Mouse (Mus musculus) frontal cortex, postnatal 10 days (tissue): Measurements from ENCODE around the gene Kcnj15.

Experiments used
- DNase-seq, 2 experiments: peaks; one replicate each; pipeline ENCODE4 v3.0.0; 2022; ENCODE audit warnings: low spot score in 2 of 2, mixed read lengths in 1 of 2

The Kcnj15 gene

DNA sequence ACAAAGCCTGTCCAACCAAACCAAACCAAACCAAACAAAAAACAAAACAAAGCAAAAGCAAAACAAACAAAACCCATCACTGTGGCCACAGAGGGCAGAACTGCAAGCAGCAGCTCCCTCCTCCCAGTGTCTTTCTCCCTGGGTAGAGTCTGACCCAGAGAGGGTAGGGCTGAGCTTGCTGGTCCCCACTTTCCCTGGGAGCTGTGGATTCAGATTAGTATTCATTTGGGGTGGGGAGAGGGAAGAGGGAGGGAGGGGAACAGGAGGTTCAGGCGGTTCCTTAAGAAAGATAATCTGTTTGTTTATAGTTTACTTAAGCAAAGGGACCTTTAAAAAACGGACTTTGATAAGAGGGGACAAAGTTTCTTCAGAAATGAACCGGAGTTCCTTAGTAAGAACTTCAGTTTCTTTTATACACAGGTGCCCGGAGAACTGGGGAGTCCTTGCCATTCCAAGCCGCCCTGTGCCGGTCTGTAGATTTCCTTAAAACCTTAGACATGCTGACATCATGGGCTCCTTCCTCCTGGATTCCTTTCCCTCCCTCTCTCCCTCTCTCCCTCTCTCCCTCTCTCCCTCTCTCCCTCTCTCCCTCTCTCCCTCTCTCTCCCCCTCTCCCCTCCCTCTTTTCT is at the start of gene Kcnj15:
Gene Kcnj15 (plus strand): TSS at position 293 of the 629 bp plus-strand sequence.
- DNase-seq = no peak

DNA sequence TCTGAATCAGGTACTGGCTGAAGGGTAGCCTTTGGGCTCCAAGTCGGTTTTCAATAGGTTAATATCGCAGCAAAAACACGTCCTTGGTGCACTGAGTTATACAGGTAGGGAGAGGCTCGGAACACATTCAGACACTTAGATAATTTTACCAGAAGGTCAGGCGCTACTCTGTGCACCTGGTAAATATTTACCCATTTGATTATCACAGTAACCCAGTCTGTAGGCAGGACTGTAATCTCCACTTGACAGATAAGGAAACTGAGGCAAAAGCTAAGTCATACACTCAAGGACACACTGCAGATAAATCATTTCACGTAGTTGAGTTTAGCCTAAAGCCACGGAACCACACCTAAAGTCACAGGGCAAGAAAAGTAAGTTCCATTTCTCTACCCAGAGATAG is 49.1 kb upstream of the Kcnj15 start:
- no peak for DNase-seq

DNA sequence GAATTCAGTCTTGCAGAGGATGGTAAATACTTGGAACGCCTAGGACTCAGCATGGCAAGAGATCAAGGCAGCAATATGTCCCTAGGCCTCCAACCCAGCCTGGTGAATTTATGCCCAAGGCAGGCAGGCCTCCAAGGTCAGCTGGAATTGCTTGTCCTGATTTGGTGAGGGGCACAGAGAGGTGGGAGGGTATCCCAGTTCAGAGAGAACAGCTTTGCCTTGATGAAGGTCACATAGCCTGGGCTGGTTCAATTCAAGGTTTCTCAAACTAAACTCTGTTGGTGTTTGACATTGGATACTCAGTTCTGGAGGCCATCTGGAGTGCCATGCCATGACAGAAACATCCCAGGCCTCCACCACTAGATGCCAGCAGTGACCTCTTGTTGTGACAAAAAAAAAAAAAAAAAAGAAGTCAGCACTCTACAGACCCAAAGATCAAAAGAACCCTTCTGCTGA is 48.3 kb upstream of the Kcnj15 start:
- DNase-seq = no peak

DNA sequence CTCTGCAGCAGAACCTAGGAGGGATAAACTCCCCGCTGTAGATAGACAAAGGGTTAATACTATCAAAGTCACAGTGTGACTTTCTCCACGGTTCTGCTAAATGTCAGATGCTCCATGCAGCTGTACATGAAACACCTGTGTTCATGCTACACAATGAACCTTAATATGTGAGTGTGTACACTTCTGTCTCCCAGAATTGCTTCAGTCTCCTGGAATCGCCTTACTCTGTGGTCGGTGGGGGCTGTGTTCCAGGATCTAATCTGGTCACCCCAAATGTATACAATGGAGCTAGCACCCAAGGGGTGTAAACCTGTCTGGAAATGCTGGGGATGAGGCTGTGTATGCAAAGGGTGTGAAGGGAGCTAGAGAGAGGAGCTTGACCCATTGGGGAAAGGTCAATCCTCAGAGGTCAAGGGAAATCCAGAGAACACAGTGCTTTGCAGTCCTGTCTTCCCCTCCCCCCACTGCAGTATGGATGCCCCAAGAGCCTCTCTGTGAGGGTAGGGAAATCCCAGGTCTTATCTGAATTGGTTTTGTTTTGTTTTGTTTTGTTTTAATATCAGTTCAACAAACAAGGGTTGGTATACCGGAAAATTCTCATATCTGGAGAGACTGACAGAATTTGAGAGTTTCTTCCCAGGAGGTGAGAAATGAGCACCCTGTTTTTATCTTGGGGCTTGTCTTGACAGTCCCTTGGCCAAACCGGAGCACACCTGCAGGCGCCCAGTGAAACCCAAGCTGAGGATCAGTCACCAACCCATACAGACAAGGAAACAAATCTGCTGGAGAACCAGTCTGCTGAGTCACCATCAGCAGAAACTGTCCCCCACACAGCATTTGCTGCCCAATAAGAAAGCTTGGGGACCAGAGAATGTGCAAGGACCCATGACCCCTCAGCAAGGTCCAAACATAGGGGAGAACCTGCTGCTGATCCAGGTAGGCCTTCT is 42.8 kb upstream of the Kcnj15 start:
- no peak for DNase-seq

DNA sequence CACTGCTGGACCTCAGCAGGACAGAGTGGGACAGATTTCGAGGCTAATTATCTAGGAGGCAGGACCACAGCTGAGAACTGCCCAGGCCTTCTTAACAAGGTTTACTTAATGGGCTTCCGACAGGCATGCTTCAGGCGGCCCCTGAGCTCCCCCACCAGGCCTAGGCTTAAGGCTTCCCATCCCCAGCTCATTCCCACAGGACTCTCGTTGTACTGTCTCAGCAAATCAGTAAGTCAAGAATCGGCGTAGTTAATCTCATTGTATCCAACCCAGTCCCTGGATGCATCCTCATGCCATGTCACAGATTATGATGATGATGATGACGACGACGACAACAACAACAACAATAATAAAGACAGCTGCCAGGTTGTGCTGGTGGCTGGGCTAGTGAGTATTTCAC is 41.6 kb upstream of the Kcnj15 start:
- no peak for DNase-seq

DNA sequence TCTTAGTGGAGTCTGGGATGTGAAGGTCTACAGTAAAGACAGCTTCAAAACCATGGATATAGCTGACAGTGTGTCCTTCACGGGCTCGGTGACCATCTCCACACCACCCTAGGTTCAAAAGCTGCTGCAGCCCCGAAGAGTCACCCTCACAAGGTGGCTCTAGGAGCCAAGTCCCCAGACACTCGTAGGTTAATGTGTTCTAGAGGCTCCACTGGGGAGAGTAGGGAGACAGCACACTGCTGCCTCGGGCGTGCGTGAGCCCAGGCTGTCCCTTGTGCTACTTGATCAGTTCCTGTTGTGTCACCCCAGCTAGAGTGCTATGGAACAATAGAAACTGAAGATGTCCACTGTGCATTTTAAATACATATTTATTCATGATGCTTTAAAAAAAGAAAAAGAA is 41.0 kb upstream of the Kcnj15 start:
- no peak for DNase-seq

DNA sequence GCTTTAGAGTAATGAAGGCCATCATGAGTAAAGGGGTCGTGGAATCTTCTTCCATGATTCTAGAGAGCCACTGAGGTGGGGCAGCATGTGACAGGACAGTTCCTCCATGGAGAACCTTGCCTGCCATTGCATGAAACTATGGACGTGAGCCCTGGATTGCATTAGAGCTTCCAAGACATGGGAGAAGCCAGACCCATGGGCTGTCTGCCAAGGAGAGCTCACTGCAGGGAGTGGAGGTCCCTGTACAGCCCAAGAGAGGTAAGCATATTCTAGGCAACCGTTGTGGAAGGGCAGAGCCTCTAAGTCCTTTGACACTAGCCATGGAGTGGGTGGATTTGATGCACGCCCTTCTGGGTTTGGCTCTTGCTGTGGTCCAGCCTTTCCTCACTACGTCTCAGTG is 40.5 kb upstream of the Kcnj15 start:
- no peak for DNase-seq

DNA sequence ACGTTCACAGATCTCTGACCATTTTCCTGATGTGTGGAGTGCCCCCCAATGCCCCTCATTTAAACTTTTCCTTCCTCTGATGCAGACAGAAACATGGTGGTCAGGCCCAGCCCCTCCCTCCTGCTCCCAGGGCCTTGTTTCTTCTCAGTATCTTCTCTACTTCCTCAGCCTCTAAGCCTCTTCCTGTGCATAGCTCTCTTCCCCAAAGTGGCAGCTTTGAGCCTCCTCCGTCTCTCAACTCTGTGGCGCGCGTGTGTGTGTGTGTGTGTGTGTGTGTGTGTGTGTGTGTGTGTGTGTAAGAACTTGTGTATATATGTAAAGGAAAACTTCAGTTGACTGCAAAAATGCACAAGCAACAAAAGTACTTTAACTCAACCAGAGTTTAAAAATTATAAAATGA is 38.6 kb upstream of the Kcnj15 start:
- DNase-seq = no peak

DNA sequence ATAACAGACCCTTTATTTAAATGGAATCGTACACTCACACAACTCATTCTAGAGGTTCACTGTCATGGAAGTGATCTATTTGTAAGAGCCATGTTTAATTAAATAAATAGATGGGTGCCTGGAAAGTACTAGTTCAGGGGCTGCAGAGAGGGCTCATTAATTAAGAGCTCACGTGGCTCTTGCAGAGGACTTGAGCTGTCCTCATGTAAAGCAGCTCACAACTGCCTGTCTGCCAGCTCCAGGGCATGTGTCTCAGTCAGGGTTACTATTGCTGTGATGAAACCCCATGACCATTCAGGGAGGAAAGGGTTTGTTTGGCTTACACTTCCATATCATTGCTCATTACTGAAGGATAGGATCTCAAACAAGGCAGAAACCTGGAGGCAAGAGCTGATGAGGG is 37.9 kb upstream of the Kcnj15 start:
- no peak for DNase-seq

DNA sequence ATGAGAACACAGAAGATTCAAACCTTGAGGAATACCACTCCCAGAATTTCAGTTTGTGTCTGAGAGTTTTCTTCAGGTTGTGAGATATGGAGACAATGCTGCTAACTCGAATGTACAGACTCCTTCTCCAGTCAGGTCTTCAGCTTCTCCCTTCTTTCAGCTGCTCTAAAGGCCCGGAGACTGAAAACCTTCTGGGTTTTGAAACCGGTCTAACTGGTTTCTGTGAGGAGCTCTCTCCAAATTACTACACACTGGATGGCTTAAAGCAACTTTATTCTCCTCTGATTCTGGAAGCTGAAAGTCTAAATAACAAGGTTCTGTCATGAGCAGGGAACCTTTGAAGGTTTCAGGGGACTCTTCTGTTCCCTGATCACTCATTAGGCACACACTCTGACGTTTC is 36.3 kb upstream of the Kcnj15 start:
- DNase-seq = no peak

DNA sequence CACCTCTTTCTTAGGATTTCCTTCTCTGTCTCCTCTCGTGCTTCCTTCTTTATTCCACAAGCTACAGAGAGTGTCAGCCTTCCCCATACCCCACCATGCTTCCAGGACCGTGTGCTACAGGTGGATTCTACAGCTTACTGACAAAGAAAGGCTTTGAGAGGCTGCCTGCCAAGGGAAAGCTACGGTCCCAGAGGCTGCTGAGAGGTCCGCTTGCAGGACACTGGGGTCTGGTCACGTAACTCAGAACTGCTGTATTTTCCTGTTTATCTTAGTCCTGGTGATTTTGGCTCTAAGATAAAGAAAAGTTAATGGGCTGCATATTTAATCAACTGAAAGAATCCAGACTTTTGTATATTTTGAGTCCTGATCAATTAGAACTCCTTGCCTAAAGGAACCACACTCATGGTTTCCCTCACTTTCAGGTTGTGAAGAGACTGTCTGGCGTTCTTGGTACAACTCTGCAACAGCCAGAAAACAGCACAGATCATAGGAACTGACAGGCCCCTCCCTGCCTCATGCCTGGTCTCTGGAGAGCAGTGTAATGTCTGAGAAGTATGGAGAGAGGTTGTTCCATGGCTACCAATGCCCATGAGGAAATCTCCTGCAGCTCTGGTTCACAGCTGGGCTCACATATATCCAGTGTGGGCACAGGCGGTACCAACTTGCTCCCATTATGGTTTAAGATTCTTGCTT is 35.2 kb upstream of the Kcnj15 start:
- DNase-seq = no peak

DNA sequence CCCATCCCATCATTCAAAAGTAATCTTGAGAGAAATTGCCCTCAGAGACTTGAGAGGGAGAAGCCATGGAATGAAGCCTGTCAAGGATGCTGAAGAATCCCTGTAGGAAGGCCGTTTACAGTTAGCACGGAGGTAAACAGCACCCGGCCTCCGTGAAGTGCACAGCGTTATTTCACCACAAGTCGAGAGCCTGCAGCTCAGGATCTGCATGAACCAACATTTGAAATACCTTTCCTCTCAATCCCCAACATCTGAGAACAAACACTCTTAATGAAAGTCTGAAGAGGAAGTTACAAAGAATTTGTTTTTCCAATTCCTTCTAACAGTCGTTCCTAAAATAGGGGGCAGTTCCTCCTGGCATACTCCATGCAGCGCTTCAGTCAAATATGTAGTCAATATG is 33.9 kb upstream of the Kcnj15 start:
- no peak for DNase-seq

DNA sequence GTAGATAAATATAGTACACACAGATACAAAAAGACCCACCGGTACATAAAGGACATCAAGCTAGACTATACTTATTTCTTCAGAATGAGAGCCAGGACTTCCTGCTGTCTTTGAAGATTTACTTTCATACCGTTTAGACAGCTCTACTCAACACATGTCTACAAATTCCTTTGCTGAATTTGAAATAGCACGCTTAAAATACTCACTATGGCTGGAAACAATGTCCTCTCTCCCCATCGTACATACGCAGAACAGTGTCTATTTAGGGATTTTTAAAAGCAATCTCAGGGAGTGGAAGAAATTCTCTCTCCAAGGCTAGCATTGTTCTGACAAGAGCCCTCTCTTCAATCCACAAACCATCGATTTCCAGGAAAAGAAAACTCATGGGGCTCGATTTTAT is 32.1 kb upstream of the Kcnj15 start:
- no peak for DNase-seq

DNA sequence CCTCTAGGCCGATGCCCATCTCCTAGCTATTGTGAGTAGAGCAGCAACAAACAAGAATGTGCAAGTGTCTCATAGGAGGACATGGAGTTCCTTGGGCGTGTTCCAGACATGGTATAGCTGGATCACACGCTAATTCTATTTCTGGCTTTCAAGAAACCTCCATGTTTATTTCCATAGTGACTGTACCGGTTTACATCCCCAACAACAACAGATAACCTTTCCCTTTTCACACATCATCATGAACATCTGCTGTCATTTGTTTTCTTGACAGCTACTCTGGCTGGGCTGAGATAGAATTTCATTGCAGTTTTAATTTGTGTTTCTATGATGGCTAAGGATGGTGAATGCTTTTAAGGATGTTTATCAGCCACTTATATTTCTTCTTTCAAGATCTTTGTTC is 25.6 kb upstream of the Kcnj15 start:
- DNase-seq = no peak

DNA sequence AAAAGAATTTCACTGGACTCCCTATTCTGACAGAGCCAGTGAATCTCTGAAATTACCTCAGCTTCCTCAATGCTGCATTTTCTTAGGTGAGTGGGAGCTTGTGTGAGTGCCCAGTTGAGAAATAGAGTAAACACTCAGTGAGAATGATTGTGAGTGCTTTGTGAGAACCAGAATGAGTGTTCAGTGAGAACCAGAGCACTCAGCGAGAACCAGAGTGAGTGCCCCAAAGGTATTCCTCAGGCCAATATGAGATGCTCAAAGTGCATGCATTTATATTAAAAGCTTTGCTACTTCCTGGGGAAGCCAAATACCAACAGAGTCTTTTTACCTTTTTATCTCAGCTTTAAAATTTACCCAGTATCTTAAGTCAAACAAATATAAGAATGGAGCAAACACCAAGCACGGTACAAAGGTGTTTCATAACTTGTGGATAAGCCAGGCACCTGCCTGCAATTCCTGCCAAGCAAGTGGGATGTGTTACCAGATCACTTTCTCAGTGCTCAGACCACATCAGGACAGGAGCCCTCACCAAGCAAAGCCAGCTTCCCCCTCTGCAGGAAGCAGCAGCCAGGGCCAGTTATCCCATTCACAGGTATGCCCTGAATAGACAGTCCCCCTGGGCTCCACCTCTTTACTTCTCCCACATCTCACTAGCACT is 22.3 kb upstream of the Kcnj15 start:
- no peak for DNase-seq

DNA sequence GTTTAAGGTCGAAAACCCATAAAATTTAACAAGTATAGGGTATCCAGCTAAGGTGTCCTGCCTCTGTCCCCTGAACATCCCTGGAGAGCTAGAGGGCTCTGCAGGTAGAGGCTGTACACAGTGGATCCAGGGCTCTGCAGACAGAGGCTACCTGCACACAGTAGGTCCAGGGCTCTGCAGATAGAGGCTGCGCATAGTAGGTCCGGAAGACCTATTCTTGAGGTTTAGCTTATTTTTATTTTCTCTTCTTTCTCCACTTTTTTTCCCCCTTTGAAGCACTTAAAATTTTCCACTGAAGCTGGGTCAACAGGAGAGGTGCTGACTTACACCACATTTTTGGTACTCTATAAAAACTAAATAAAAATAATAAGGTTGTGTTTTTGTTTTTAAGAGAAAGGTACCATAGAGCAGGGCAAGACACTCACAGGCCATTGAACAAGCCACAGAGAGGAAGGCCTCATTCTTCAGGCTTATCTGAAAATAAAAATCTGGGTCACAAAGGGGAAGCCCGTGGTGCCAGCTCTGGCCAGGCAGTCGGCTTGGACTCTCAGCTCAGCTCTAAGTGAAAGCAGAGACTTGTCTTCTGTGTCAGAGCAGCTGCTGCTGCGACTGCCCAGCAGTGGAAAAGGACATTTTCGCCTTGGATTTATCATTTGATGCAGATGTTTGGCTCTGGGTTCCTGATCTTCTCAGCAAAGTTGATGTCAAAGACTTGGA is 18.0 kb upstream of the Kcnj15 start:
- no peak for DNase-seq

DNA sequence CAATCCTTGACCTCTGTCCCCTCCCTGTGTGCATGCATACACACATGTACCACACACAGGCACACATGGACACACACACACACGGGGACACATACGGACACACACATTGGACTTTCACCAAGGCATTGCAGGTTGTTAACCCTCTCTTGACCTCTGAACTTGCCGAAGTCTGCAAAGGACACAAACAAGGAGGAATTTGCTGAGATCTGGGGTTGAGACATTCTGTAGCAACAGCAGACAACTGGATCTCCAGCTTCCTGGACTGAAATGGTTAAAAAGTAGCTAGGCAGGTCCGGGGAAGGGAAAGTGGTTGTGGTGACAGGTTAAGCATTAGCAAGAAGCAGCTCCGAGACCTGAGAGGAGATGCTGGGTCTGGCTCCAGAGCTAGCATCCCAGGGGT is 16.7 kb upstream of the Kcnj15 start:
- no peak for DNase-seq

DNA sequence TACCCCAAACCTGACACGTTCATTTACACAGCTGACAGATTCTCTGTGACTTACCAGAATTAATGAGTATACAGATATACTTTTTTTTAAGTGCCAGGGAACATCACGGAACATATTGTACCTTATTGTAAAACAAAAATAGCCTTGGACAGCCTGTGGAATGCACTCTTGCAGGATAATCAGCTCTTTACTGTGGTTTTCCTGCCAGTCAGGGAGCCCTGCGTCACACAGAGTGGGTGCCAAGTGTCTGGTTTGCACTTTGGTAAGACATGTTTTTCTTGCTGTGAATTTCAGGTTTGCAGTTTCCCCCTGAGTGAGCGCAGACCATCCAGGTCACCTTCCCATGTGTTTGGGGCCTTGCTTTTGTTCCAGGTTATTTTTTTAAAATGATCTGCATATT is 15.8 kb upstream of the Kcnj15 start:
- DNase-seq = no peak

DNA sequence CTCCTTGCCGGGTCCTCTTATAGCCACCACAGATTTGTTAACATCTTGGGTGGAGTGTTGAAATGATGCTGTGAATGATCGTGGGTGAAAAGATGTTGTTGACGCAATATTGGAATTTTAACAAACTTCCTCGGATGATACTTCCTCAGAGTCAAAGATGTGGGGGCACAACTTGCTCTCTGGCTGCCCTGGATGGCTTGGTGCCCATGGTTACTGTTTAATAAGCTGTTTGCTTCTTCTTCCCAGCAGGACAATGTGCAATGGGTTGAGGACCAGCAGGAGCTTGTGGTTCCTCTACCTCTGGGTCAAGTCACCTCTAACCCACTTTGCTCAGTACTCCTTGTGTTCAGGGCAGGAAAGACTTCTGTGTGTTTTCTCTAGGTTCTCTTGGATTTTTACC is 15.2 kb upstream of the Kcnj15 start:
- no peak for DNase-seq

DNA sequence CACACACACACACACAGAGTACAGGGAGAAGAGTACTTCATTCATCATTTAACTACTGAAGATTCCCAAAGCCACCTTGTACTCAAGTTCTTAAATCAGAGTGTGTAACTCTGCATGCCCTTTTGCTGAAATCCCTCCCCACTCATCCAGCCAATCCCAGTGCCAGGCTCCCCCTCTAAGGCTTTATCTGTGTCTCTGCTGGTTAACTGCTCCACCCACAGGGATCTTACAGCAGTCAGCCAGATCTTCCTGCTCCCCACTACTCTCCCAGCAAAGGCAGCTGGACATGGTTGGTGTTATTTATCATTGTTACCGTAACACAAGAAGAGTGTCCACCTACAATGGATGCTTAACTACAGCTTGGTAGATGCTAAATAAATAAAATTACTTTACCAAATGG is 14.0 kb upstream of the Kcnj15 start:
- DNase-seq = no peak

DNA sequence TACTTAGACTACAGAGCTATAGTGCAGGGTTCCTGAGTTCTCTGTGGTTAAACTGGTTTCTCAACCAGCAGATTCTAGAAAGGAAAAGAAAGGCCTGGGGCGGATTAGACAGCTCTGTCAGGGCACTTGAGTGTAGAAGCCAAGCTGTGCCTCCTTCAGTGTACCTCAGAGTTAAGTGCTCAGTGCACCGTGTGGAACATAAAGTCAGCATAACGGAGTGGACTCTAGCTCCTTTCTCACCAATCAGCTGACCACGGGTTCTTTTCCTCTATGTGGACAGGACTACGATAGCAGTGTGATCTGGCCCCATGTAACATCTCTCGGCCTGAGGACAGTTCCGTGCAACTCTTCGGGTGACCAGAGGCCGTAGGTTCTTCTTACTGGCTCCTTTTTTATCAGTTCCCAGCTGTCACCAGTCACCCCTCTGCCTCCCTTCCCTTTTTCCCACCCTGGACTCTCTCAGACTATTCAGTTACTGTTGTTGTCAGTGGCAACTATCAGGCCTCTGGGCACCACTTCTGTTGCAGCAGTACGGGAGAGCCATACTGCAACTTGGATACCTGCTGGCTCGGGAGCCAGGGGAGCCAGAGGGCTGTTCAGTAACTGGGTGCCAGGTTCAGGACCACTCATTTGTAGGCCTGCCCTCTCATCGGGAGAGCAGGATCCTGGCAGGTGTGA is 12.6 kb upstream of the Kcnj15 start:
- no peak for DNase-seq
